Mouse (Mus musculus) layer of hippocampus, postnatal 25 days (tissue): ENCODE results near the gene Hnrnpa3. TPM values are rescaled to one million over a fixed set of nuclear protein-coding genes. Genes with fewer than 3 reads are reported as not detected.
"Not testable (repeated sequence)": the region's sequence is repeated elsewhere in the genome, so short reads cannot be mapped to it uniquely, and the experiment has no call there.

Experiments used
- DNase-seq, 2 experiments: peaks; one replicate each; pipeline ENCODE4 v3.0.0; 2022; ENCODE audit warnings: mixed read lengths in 2 of 2, low spot score in 1 of 2; ENCODE audit errors: extremely low spot score in 1 of 2
- total RNA-seq, 2 experiments: library from RNA; stranded (reverse); gene quantifications; 2 replicates each; pipeline ENCODE4 v1.2.3; 2021

The Hnrnpa3 gene
- total RNA-seq, 2 experiments from 2014 or later: 273 to 314 TPM

- no peak for DNase-seq
These were observed 22.6 kb upstream of the Hnrnpa3 start for GRCm38 (mm10) chr2:75636261-75637054.

GRCm38 (mm10) chr2:75637055-75637304, 22.1 kb upstream of the Hnrnpa3 start:
- not testable (repeated sequence) for DNase-seq

- DNase-seq: no peak
These were observed 21.7 kb upstream of the Hnrnpa3 start for GRCm38 (mm10) chr2:75637361-75637760.

- DNase-seq: not testable (repeated sequence)
These were observed 21.2 kb upstream of the Hnrnpa3 start for GRCm38 (mm10) chr2:75637822-75638221.

GRCm38 (mm10) chr2:75639535-75639934, 19.5 kb upstream of the Hnrnpa3 start:
- DNase-seq: not testable (repeated sequence)

- not testable (repeated sequence) for DNase-seq
These were observed 16.7 kb upstream of the Hnrnpa3 start for GRCm38 (mm10) chr2:75642312-75642711.

GRCm38 (mm10) chr2:75642795-75643550, 16.1 kb upstream of the Hnrnpa3 start:
- DNase-seq: no peak

- DNase-seq: no peak
These were observed 15.1 kb upstream of the Hnrnpa3 start for GRCm38 (mm10) chr2:75643950-75644349.

GRCm38 (mm10) chr2:75645251-75645650, 13.8 kb upstream of the Hnrnpa3 start:
- no peak for DNase-seq

GRCm38 (mm10) chr2:75650437-75650836, 8.6 kb upstream of the Hnrnpa3 start:
- DNase-seq: no peak

GRCm38 (mm10) chr2:75653150-75653549, 5.9 kb upstream of the Hnrnpa3 start:
- DNase-seq: no peak

- no peak for DNase-seq
These were observed 4.4 kb upstream of the Hnrnpa3 start for GRCm38 (mm10) chr2:75654679-75655078.

GRCm38 (mm10) chr2:75656924-75657323, 2.1 kb upstream of the Hnrnpa3 start:
- DNase-seq: no peak

- peak in 1 of 2 experiments; percentile 20 for DNase-seq
These were observed 962 bp upstream of the Hnrnpa3 start for GRCm38 (mm10) chr2:75657907-75658691.

GRCm38 (mm10) chr2:75659629-75659960, 534 bp downstream of the Hnrnpa3 start:
- DNase-seq: peak; percentile 92 to 94

GRCm38 (mm10) chr2:75660255-75660948, 1.3 kb downstream of the Hnrnpa3 start:
- DNase-seq: no peak

- no peak for DNase-seq
These were observed 2.0 kb downstream of the Hnrnpa3 start for GRCm38 (mm10) chr2:75661106-75661505.

- DNase-seq: no peak
These were observed 10.7 kb downstream of the Hnrnpa3 start for GRCm38 (mm10) chr2:75669491-75670445.
